Mouse (Mus musculus): Measurements from ENCODE around the gene Napa. TPM values are rescaled to one million over a fixed set of nuclear protein-coding genes. Genes with fewer than 3 reads are reported as not detected.

Gene Napa
- polyA plus RNA-seq, 1 experiment from 2014 or later = 233 TPM

- 0 out of 2 replicates have a peak overlapping the region, but pooled peaks have one; percentile 21 for H3K4me3 ChIP-seq (ENCODE audit: low read length)
- peaks cover 19% of the 10 kb centered on the region for H3K27me3 ChIP-seq (replicated peaks; ENCODE audit: control insufficient read depth, insufficient read depth, low read length)
- H3K27ac ChIP-seq (ENCODE audit: low read length) = no peak overlapping the region
- 0 out of 2 replicates have a peak overlapping the region, but pooled peaks have one; percentile 16 for H3K9ac ChIP-seq (ENCODE audit: low read depth, low read length)
- peak overlapping the region; percentile 35; the same call in 1 of the 2 replicates for H3K4me2 ChIP-seq (ENCODE audit: low read depth, low read length)
- 16% methylated on average over 39 of the region's 39 CpGs for WGBS
- no peaks in the 10 kb centered on the region for H3K36me3 ChIP-seq (ENCODE audit: control insufficient read depth, insufficient read depth, low read length)
- H3K9me3 ChIP-seq (ENCODE audit: control insufficient read depth, low read length) = no peaks in the 10 kb centered on the region
- H3K4me1 ChIP-seq (ENCODE audit: control insufficient read depth, insufficient read depth, low read length) = no peaks in the 10 kb centered on the region
- ATAC-seq = peak; percentile 45; the same call in 1 of the 2 replicates
Measured at GRCm38 (mm10) chr7:16158735-16159134, 60.5 kb downstream of the Napa start.

GRCm38 (mm10) chr7:16160702-16161101 is 62.4 kb downstream of the Napa start:
- Histone ChIP-seq H3K27ac (ENCODE audit: low read length) (no peak overlapping the region), H3K4me2 (ENCODE audit: low read depth, low read length) (no peak overlapping the region), H3K27me3 (replicated peaks; ENCODE audit: control insufficient read depth, insufficient read depth, low read length) (peaks cover 19% of the 10 kb centered on the region), H3K4me3 (ENCODE audit: low read length) (no peak overlapping the region), H3K9me3 (ENCODE audit: control insufficient read depth, low read length) (no peaks in the 10 kb centered on the region), H3K36me3 (ENCODE audit: control insufficient read depth, insufficient read depth, low read length) (no peaks in the 10 kb centered on the region), H3K4me1 (ENCODE audit: control insufficient read depth, insufficient read depth, low read length) (no peaks in the 10 kb centered on the region), H3K9ac (ENCODE audit: low read depth, low read length) (no peak overlapping the region)
- WGBS = 59% methylated on average over 3 of the region's 3 CpGs
- peak; percentile 40; the same call in 1 of the 2 replicates for ATAC-seq

GRCm38 (mm10) chr7:16161302-16161701 is 63.0 kb downstream of the Napa start:
- 87% methylated on average over 9 of the region's 9 CpGs for WGBS
- H3K9me3 ChIP-seq (ENCODE audit: control insufficient read depth, low read length) = no peaks in the 10 kb centered on the region
- peaks cover 19% of the 10 kb centered on the region for H3K27me3 ChIP-seq (replicated peaks; ENCODE audit: control insufficient read depth, insufficient read depth, low read length)
- H3K4me2 ChIP-seq (ENCODE audit: low read depth, low read length) = no peak overlapping the region
- no peaks in the 10 kb centered on the region for H3K4me1 ChIP-seq (ENCODE audit: control insufficient read depth, insufficient read depth, low read length)
- no peaks in the 10 kb centered on the region for H3K36me3 ChIP-seq (ENCODE audit: control insufficient read depth, insufficient read depth, low read length)
- no peak overlapping the region for H3K27ac ChIP-seq (ENCODE audit: low read length)
- H3K9ac ChIP-seq (ENCODE audit: low read depth, low read length) = no peak overlapping the region
- no peak overlapping the region for H3K4me3 ChIP-seq (ENCODE audit: low read length)
- ATAC-seq = no peak

- Histone ChIP-seq H3K27ac (ENCODE audit: low read length) (no peak overlapping the region), H3K9me3 (ENCODE audit: control insufficient read depth, low read length) (no peaks in the 10 kb centered on the region), H3K36me3 (ENCODE audit: control insufficient read depth, insufficient read depth, low read length) (no peaks in the 10 kb centered on the region), H3K27me3 (replicated peaks; ENCODE audit: control insufficient read depth, insufficient read depth, low read length) (peaks cover 19% of the 10 kb centered on the region), H3K4me2 (ENCODE audit: low read depth, low read length) (no peak overlapping the region), H3K9ac (ENCODE audit: low read depth, low read length) (no peak overlapping the region), H3K4me1 (ENCODE audit: control insufficient read depth, insufficient read depth, low read length) (no peaks in the 10 kb centered on the region), H3K4me3 (ENCODE audit: low read length) (no peak overlapping the region)
- 67% methylated on average over 6 of the region's 7 CpGs for WGBS
- no peak for ATAC-seq
Measured at GRCm38 (mm10) chr7:16162036-16162435, 63.8 kb downstream of the Napa start.

Other genes with a start within 250 kb of the Napa start
- not detected in 2 replicates for gene Crx, start 218.5 kb upstream of the Napa start, polyA plus RNA-seq (2015; fragmentation: Nextera tagmentation; extraction: Ambion mirVana)
- gene Crxos, start 215.8 kb upstream of the Napa start, polyA plus RNA-seq (2015; fragmentation: Nextera tagmentation; extraction: Ambion mirVana) = not detected in 2 replicates
- 646 and 660 TPM in 2 replicates for gene Selenow, start 176.1 kb upstream of the Napa start, polyA plus RNA-seq (2015; fragmentation: Nextera tagmentation; extraction: Ambion mirVana)
- 153 and 156 TPM in 2 replicates for gene Nop53, start 152.4 kb upstream of the Napa start, polyA plus RNA-seq (2015; fragmentation: Nextera tagmentation; extraction: Ambion mirVana)
- gene Ehd2, start 130.9 kb upstream of the Napa start, polyA plus RNA-seq (2015; fragmentation: Nextera tagmentation; extraction: Ambion mirVana) = 48.1 and 50.9 TPM in 2 replicates
- gene Bicra, start 50.5 kb upstream of the Napa start, polyA plus RNA-seq (2015; fragmentation: Nextera tagmentation; extraction: Ambion mirVana) = 3.7 and 4.0 TPM in 2 replicates
- 0.07 and 0.21 TPM in 2 replicates for gene Zfp541, start 36.6 kb upstream of the Napa start, polyA plus RNA-seq (2015; fragmentation: Nextera tagmentation; extraction: Ambion mirVana)
- 24.3 and 27.1 TPM in 2 replicates for gene Kptn, start 21.4 kb downstream of the Napa start, polyA plus RNA-seq (2015; fragmentation: Nextera tagmentation; extraction: Ambion mirVana)
- gene Slc8a2, start 31.4 kb downstream of the Napa start, polyA plus RNA-seq (2015; fragmentation: Nextera tagmentation; extraction: Ambion mirVana) = 0.15 and 0.21 TPM in 2 replicates
- gene Meis3, start 76.6 kb downstream of the Napa start, polyA plus RNA-seq (2015; fragmentation: Nextera tagmentation; extraction: Ambion mirVana) = 30.0 TPM in 2 replicates
- 27.2 and 29.8 TPM in 2 replicates for gene Dhx34, start 123.6 kb downstream of the Napa start, polyA plus RNA-seq (2015; fragmentation: Nextera tagmentation; extraction: Ambion mirVana)
- gene C5ar2, start 145.7 kb downstream of the Napa start, polyA plus RNA-seq (2015; fragmentation: Nextera tagmentation; extraction: Ambion mirVana) = 0.15 and 0.18 TPM in 2 replicates
- 1.9 and 2.4 TPM in 2 replicates for gene C5ar1, start 161.1 kb downstream of the Napa start, polyA plus RNA-seq (2015; fragmentation: Nextera tagmentation; extraction: Ambion mirVana)
- gene Inafm1, start 175.2 kb downstream of the Napa start, polyA plus RNA-seq (2015; fragmentation: Nextera tagmentation; extraction: Ambion mirVana) = 13.0 and 14.2 TPM in 2 replicates
- 19.8 and 20.8 TPM in 2 replicates for gene Ccdc9, start 188.3 kb downstream of the Napa start, polyA plus RNA-seq (2015; fragmentation: Nextera tagmentation; extraction: Ambion mirVana)
- 6.2 and 6.6 TPM in 2 replicates for gene Bbc3, start 209.9 kb downstream of the Napa start, polyA plus RNA-seq (2015; fragmentation: Nextera tagmentation; extraction: Ambion mirVana)